Mouse (Mus musculus) liver, postnatal 0 days (tissue): ENCODE measurements around the gene Clmp. TPM values are rescaled to one million over a fixed set of nuclear protein-coding genes. Genes with fewer than 3 reads are reported as not detected.

ENCODE experiments used
- ATAC-seq: fragments of 200-750 bp; cut with Nextera tagmentation; 2 replicates; pipeline ENCODE4 v1.8.0; 2017; ENCODE audit warnings: mild to moderate bottlenecking, moderate library complexity
- DNase-seq: peaks from one replicate; pipeline ENCODE4 v3.0.0-alpha.2; 2016
- H3K27ac ChIP-seq: fragments of 300-500 bp; sonication (generic); 2 replicates; pipeline ENCODE4 v1.5.1; 2014; ENCODE audit warnings: antibody characterized with exemption, moderate library complexity, mild to moderate bottlenecking, low read depth
- H3K27me3 ChIP-seq: fragments of 300-500 bp; sonication (generic); 2 replicates; pipeline ENCODE4 v1.6.1; 2014; ENCODE audit warnings: low read length, control low read depth, mixed read lengths; ENCODE audit not compliant: insufficient read depth
- H3K36me3 ChIP-seq: fragments of 300-500 bp; sonication (generic); replicated peaks from 2 replicates; pipeline ENCODE4 v1.6.1; 2014; ENCODE audit warnings: mild to moderate bottlenecking, control low read depth, low read length, moderate library complexity, mixed read lengths; ENCODE audit not compliant: insufficient read depth
- H3K4me1 ChIP-seq: fragments of 300-500 bp; sonication (generic); 2 replicates; pipeline ENCODE4 v1.6.1; 2014; ENCODE audit warnings: antibody characterized with exemption, mild to moderate bottlenecking, control low read depth; ENCODE audit not compliant: insufficient read depth
- H3K4me2 ChIP-seq: fragments of 300-500 bp; sonication (generic); 2 replicates; pipeline ENCODE4 v1.6.1; 2014; ENCODE audit warnings: low read depth, mild to moderate bottlenecking, low read length, moderate library complexity, mixed read lengths
- H3K4me3 ChIP-seq: fragments of 300-500 bp; sonication (generic); 2 replicates; pipeline ENCODE4 v1.5.1; 2014; ENCODE audit warnings: low read depth, low read length
- H3K9ac ChIP-seq: fragments of 300-500 bp; sonication (generic); replicated peaks from 2 replicates; pipeline ENCODE4 v1.6.1; 2014; ENCODE audit warnings: mild to moderate bottlenecking, moderate library complexity
- H3K9me3 ChIP-seq: fragments of 300-500 bp; sonication (generic); 2 replicates; pipeline ENCODE4 v1.6.1; 2016; ENCODE audit warnings: mild to moderate bottlenecking, control low read depth, low read length, mixed read lengths
- CTCF ChIP-seq: sonication (generic); IDR thresholded peaks from 2 replicates; pipeline ENCODE4 v1.5.1; 2016; ENCODE audit warnings: antibody characterized with exemption, low read depth
- EP300 ChIP-seq: IDR thresholded peaks from 2 replicates; pipeline ENCODE4 v1.6.1; 2016; ENCODE audit warnings: antibody characterized with exemption, low read depth, mild to moderate bottlenecking
- WGBS: fragments of 180-500 bp; shearing (Covaris S2); extraction: QIAGEN DNeasy Blood & Tissue Kit; methylation state at CpG from one replicate; pipeline ENCODE4 v1.1.7; 2014; ENCODE audit not compliant: insufficient replicate concordance; 5-methylcytosine and 5-hydroxymethylcytosine counted together
- polyA plus RNA-seq: library from polyadenylated mRNA; unstranded; fragments of >200 nt; fragmentation: Nextera tagmentation; extraction: Ambion mirVana; gene quantifications from 2 replicates; pipeline ENCODE4 v1.2.1, GENCODE M21; 2015

Gene Clmp
- polyA plus RNA-seq, 1 experiment from 2014 or later: 1.8 TPM

DNA sequence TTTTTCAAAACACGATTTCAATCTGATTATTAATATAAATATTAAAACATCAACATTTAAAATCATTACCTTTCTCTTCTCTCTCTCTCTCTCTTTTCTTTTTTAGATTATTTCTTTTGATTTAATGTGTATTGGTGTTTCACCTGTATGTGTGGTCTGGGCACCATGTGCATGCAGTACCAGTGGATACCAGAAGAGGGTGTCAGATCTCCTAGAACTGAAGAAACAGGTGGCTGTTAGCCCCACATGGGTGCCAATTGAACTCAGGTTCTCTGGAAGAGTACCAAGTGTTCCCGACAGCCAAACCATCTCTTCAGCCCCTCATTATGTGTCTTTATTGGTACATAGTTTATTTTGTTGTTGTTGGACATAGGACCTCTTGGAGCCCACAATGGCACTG is 126.1 kb downstream of the Clmp start:
- Histone ChIP-seq H3K36me3 (0 out of 2 replicates have a peak, but pooled peaks cover 1% of the 10 kb centered on the region), H3K4me3 (no peak overlapping the region), H3K27ac (no peak overlapping the region), H3K4me1 (no peaks in the 10 kb centered on the region), H3K27me3 (no peaks in the 10 kb centered on the region), H3K4me2 (no peak overlapping the region), H3K9me3 (no peaks in the 10 kb centered on the region), H3K9ac (no peak overlapping the region)
- peak; percentile 38 for DNase-seq
- TF ChIP-seq CTCF: peak; percentile 63
- no peak for TF ChIP-seq EP300
- 65% methylated on average over 2 of the region's 2 CpGs for WGBS
- ATAC-seq: no peak

DNA sequence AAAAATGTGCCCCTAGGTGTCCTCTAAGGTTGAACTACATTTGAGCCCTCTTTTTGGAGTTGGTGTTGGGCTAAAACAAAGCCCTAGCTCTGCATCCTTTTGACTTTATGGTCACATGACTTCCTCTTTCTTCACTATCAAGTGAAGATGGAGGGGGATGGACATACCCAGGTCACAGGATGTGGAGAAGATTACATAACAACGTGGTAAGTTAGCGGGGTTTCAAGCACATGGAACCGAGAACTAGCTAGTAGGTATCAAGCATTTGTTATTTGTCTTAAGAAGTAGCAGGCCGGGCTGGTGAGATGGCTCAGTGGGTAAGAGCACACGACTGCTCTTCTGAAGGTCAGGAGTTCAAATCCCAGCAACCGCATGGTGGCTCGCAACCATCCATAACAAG is 128.3 kb downstream of the Clmp start:
- DNase-seq (no peak), ATAC-seq (peak; percentile 47; the same call in 1 of the 2 replicates)
- H3K27me3 ChIP-seq: no peaks in the 10 kb centered on the region
- no peak overlapping the region for H3K9ac ChIP-seq
- TF ChIP-seq CTCF (no peak), EP300 (no peak)
- H3K4me1 ChIP-seq: no peaks in the 10 kb centered on the region
- 46% methylated on average over 7 of the region's 7 CpGs for WGBS
- H3K36me3 ChIP-seq: no peaks in the 10 kb centered on the region
- no peak overlapping the region for H3K27ac ChIP-seq
- no peak overlapping the region for H3K4me2 ChIP-seq
- no peaks in the 10 kb centered on the region for H3K9me3 ChIP-seq
- H3K4me3 ChIP-seq: no peak overlapping the region

DNA sequence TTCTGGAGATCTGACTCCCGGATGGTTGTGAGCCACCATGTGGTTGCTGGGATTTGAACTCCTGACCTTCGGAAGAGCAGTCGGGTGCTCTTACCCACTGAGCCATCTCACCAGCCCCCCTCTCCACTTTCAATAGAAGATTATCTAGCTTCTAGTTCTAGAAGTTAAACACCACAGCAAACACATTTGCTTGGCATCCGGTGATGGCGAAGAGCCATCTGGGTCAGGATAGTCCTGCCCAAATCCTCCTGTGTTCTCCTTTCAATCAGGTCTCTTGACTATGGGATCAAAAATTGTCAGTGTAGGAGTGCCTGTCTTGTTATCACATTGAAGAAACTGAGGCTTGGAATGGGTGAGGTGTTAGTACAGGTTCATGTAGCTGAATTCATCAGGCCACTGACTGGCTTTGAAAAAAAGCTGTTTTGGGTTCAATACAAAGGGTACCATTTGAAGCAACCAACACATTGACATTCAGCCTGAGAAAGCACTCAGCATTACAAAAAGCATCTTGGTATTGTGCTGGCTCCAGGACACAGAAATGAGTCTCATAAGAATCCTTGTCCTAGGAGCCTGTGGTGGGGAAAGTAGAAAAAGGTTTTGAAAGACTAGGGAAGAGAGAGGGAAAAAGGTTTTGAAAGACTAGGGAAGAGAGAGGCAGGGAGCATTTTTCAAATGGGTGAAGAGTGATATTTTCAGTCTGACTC is 131.7 kb downstream of the Clmp start:
- DNase-seq (no peak), ATAC-seq (no peak)
- H3K4me3 ChIP-seq: no peak overlapping the region
- H3K4me1 ChIP-seq: peaks cover 4% of the 10 kb centered on the region
- no peaks in the 10 kb centered on the region for H3K9me3 ChIP-seq
- H3K36me3 ChIP-seq: no peaks in the 10 kb centered on the region
- H3K27ac ChIP-seq: no peak overlapping the region
- H3K9ac ChIP-seq: no peak overlapping the region
- 84% methylated on average over 5 of the region's 5 CpGs for WGBS
- TF ChIP-seq EP300 (no peak), CTCF (no peak)
- no peak overlapping the region for H3K4me2 ChIP-seq
- H3K27me3 ChIP-seq: no peaks in the 10 kb centered on the region

DNA sequence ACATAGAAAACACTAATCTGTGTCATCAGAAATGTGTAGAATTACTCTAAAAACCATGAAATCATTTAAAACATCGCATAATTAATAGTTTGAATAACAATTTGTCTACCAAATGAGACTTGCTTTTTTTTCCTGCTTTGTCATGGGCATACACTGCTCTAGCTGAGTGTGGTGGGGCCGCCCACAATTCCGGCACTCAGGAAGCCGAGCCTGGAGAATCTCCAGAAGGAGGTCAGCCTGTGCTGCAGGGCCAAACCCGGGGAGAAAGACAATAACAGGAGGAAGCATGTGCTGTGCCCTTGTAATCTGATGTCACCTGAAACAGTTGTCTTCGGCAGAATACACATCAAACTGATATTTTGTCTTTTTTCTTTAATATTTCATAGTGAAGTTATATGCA is 139.8 kb downstream of the Clmp start:
- no peak for ATAC-seq
- Histone ChIP-seq H3K4me3 (no peak overlapping the region), H3K4me1 (peaks cover 4% of the 10 kb centered on the region), H3K27ac (no peak overlapping the region), H3K9ac (no peak overlapping the region), H3K36me3 (no peaks in the 10 kb centered on the region), H3K9me3 (no peaks in the 10 kb centered on the region), H3K27me3 (no peaks in the 10 kb centered on the region), H3K4me2 (no peak overlapping the region)
- WGBS: 49% methylated on average over 6 of the region's 6 CpGs
- DNase-seq: no peak
- TF ChIP-seq CTCF (no peak), EP300 (no peak)

DNA sequence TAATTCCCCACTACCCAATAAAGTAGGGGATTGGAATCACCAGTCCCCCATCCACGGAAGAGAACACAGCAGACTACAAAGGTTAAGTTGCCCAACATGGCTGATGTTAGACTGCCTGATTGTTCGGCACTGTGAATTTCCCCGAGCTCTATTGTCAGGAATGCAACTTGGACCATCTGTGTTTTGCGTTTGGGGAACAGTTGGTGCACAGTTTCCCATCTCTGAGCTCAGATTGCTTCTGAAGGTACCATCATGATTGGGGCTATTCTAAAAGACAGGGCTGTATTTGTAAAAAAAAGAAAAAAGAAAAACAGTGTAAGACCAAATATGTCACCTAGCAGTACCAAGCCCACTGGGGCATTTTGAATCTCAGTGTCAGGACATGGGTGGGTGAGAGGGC is 141.6 kb downstream of the Clmp start:
- DNase-seq: no peak
- Histone ChIP-seq H3K9ac (no peak overlapping the region), H3K9me3 (no peaks in the 10 kb centered on the region), H3K27me3 (no peaks in the 10 kb centered on the region), H3K36me3 (no peaks in the 10 kb centered on the region), H3K4me3 (no peak overlapping the region), H3K27ac (no peak overlapping the region), H3K4me2 (no peak overlapping the region), H3K4me1 (no peaks in the 10 kb centered on the region)
- no peak for ATAC-seq
- 75% methylated on average over 4 of the region's 4 CpGs for WGBS
- TF ChIP-seq EP300: no peak
- no peak for TF ChIP-seq CTCF

DNA sequence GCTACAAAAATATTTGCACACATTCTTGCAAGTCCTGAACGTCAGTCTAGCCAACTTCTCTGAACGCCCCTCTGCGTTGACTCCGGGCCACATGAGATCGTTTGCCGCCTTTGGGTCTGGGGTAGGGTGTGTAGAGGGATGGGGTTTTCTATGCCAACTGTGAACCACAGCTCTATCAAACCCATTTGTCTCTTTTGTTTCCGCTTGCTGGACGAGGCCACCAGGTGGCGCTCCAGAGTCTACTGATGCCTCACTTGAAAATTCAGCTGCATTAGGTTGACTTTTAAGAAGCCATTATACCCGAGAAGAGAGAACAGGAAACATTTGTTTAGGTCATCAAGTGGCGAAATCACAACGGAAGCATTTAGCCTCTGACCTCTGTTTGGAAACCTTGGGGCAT is 148.8 kb downstream of the Clmp start:
- Histone ChIP-seq H3K9me3 (no peaks in the 10 kb centered on the region), H3K9ac (no peak overlapping the region), H3K36me3 (no peaks in the 10 kb centered on the region), H3K4me2 (no peak overlapping the region), H3K4me3 (no peak overlapping the region), H3K27me3 (no peaks in the 10 kb centered on the region), H3K4me1 (no peaks in the 10 kb centered on the region), H3K27ac (no peak overlapping the region)
- DNase-seq (peak; percentile 85), ATAC-seq (peak; percentile 19; the same call in 1 of the 2 replicates)
- WGBS: 4% methylated on average over 12 of the region's 12 CpGs
- TF ChIP-seq EP300 (no peak), CTCF (peak; percentile 90)

Other genes starting within 250 kb of the Clmp start
- gene Gramd1b, start 154.6 kb upstream of the Clmp start, polyA plus RNA-seq: 0.96 and 1.2 TPM in 2 replicates
- gene Gm21915, start 15.3 kb upstream of the Clmp start, polyA plus RNA-seq: not detected in 2 replicates
- gene Hspa8, start 115.0 kb downstream of the Clmp start, polyA plus RNA-seq: 750 and 793 TPM in 2 replicates
- gene Bsx, start 188.2 kb downstream of the Clmp start, polyA plus RNA-seq: not detected in 2 replicates